Mouse (Mus musculus): ENCODE results near the gene Psmb5.
A peak's percentile ranks its signal among the peaks of the same experiment; 100 is the strongest.

The Psmb5 gene

DNA sequence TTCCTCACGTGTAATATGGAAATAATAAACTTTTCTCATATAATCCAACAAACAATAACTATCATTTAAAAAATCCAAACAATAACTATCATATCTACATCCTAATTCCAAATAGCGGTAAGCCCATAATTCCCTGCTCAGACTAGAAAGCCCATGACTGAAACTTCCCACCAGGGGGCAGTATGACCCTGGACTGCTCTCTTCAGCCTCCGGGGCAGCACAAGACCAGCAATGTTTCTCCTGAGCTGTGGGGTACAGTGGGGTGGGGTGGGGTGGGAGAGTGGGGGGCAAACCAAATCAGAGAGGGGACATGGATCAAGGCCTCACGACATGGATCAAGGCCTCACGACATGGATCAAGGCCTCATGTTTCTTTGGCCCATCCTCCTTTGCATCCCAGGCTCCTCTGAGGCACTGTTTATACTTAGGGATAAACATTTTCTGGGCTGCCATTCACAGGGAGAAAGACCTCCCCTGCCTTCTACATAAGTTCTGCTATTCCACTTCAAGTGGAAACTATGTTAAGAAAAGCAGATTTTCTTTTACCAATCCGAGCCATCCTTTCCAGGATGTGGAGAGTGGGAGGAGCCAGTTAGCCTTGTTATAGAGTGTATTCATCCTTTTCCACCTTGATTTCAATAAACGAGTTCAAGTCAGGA, 34.0 kb downstream of the Psmb5 start:
- peak; percentile 77 for DNase-seq

DNA sequence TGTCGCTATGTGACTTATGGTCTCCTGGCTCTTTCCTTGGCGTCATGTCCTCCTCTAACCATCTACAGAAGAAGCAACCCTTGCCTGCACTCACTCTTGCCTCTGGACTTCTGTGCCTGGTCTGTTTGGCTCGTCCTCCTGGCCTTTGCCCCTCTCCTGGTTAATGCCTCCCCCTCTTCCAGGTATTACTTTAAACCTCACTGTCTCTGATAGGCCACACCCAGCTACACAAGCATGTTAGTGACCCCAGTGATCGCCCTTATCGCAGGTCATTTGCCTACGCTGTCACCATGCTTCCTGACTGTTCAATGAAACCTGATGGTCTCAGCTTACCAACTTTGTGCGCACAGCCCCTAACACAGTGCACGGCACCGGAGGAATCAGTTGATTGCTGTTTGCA, 35.3 kb downstream of the Psmb5 start:
- peak; percentile 25 for DNase-seq

DNA sequence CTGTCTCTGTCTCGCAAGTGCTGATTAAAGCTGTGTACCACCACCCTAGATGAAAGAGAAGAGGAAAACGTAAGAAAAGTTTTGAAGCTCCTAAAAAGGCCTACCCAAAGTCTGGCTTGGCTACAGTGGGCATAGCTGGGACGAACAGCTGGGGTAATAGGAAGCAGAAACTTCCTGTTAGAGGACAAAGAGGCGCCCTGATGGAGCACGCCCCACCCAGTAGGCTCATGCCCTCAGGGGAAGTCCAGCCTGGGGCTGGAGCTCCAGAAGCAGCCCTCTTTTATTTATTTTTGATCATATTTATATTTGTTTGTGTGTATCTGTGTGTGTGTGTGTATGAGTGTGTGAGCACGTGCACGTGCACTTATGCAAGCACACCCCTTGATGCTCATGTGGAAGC, 38.2 kb downstream of the Psmb5 start:
- DNase-seq, result peak; percentile 20

DNA sequence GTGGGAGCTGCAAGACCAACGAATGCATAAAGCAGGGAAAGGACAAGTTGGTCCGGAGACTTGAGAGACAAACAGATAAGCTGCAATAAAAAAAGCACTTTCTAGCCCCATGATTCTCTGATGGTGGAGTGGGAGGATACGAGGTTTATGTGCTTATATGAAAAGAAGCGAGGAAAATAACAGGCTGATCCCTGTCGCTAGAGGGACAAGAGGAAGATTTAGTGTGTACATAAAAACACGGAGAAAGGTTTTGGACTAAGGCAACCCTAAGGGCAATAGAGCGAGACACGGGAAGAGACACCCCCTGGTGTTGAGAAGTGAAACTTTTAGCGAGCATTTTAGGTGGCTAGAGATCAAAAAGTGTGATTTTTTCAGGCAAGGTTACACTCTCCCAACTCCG, 39.8 kb downstream of the Psmb5 start:
- DNase-seq, result no peak

DNA sequence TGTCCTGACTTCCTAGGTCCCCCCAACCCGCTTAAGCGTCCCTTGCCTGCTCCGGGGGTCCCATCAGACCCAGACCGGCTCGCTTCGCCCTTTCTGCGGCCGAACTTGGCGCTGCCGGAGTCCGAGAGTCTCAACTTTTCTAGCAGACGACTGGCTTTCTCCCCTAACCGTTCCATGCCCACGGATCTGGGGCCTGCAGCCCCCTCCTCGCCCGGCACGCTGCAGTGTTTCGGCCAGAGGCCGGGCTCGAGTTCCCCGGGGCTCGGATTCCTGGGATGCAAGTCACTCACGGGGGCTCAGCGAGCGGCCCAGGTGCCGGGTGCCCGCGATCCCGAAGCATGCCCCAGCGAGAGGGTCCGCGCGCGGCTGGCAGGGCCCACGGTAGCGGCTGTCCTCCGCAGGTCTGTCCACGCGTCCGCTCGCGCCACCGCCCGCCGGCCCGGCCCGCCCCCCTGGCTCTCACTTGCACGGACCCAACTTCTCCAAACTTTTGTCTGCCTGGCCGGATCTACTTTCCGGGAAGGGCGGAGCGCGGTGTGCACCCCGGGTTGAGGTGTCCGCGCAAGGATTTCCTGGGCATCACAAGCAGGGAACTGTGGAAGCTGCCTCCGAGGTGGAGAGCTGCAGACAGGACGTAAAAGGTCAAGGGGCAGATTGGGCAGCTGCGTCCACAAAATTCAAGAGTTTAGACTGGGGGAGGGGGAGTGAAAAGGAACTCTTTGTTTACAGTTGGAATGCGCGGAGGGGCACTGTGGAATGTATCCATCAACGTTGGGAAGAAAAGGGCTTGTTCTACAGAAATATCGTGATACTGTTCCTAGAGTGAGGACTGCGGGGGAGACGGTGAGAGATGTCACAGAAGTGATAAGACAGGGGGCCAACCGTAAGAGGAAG, 40.5 kb downstream of the Psmb5 start, which contains the start of gene Ajuba:
TSS of gene Ajuba (minus strand) at position 470 of the 894 bp plus-strand sequence.
- peak; percentile 80 for DNase-seq

DNA sequence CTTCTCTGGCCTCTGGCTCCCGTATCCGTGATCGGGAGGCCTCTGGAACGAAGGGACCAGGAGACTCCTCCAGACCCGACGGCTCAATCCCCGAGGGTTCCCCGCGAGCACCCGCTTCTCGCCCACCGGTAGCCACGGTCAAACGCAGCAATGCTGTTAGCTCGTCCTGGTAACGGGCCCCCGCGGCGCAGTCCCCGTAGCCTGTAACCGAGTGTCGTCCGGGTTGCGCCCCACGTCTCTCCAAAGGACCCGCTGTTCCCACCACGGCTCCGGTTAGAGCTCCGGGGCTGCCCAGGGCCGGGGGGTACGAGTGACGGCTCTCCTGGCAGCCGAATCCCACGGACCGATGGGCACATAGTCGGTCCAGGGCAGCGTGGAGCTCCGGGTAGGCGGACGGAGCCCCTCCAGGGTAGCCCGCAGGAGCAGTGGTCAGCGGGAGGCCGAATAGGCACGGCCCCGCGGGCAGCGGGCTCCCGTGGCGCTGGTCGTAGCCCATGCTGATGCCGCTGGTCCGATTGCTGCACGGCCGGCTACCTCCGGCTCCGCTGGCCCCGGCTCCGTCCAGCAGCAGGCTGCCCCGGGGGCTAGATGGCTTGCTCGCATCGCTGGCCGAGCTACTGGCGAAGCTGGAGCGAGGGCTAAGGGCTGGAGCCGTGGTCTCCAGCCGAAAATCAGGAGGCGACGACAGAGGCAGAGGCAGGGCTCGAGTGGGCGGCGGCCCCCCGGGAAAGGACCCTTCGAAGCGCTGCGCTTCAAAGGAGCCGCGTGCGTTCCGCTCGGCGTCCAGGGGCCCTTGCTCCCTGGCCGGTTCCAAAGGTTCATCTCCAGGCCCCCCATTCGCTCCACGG, 41.4 kb downstream of the Psmb5 start:
- peak; percentile 11 for DNase-seq

DNA sequence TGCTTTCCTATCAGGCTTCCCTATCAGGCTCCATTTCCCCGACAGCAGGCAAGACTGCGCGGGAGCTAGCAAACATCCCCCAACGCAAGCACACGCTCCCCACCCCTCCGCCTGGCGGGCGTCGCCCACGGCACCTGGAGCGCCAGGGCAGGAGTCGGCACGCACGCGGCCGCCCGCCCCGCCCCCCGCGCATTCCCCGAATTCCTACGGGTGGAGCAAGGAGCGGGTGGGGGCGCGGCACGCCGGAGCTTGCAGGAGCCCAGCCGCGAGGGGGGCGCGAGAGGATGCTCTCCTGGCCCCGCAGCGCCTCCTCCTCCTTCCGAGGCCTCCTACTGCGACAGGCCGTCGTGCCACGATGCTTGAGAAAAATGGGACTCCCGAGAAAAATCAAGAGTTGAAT, 42.2 kb downstream of the Psmb5 start:
- DNase-seq, result peak; percentile 79

DNA sequence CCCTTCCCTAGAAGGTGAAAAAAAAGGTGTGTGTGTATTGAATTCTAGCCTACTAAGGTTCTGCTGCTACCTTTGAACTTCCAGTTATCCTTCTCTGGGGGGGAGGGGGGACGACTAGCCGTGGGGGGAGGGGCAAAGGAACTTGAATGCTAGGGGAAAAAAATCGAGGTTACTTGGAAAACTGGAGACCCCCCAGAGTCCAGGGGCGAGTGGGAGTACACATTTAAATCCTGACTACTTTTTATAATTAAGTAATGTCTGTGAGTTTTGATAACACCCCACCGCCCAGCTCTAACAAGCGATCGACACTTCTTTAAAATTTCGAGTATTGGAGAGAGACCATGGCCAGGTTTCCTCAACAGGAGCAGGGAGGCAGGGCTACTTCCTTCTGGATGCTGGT, 42.8 kb downstream of the Psmb5 start:
- no peak for DNase-seq

DNA sequence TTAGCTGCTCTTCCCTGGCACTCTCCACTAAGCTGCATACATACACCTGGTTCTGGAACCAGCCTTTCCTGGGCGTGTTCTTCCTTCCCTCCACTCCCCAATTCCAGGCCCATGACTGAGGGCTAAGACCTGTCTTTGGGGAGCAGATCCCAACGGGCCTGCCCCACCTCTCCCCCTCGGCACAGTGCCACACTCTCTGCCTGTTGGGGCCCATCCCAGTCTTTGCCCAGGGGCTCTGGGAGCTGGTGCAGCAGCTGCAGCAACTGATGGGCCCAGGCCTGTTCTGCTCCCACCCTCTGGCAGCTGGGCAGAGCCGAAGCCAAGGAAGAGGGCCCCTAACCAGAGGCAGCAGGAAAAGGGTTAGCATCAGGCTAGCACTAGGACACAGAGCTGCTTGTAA, 43.6 kb downstream of the Psmb5 start:
- DNase-seq, result peak; percentile 12

DNA sequence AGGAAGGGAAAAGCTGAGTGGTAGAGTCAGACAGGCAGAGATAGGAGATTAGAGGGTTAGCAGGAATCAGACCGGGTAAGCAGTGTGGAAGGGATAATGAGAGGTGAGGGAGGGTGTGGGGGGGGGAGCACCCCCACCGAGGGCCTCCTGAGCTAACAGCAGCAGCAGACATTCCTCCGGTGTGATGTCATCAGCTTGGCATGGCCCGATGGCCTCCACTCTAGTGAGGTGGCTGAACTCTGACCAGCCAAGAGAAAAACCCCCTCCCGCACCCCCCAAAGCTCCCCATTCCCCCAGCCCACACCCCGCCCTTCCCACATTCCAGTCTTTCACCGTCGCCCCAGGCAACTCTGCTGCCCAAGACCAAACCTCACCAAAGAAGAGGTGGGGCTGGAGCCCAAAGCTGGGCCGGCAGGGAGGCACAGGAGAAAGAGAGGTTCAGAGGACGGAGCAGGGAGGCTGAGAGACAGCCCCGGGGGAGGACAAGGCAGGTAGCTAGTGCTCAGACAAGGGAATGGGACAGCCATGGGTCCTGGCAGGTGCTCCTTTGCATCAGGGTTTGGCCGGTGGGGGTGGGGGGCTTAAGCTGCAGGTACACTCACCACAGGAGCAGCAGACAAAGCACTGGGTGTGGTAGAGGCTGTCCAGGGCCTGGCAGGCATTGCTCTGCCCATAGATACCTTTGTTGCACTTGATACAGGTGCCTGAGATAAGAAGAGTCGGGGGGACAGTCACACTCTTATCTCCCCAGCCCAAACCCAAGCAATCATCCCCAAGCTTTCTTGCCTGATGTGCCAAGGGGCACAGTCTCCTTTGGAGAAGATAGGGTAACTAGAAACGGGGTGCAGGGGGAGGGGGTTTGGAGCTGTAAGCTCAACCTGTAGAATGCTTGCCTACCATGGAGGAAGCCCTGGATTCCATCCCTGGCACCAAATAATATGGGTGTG, 44.8 kb downstream of the Psmb5 start:
- peak; percentile 44 for DNase-seq

DNA sequence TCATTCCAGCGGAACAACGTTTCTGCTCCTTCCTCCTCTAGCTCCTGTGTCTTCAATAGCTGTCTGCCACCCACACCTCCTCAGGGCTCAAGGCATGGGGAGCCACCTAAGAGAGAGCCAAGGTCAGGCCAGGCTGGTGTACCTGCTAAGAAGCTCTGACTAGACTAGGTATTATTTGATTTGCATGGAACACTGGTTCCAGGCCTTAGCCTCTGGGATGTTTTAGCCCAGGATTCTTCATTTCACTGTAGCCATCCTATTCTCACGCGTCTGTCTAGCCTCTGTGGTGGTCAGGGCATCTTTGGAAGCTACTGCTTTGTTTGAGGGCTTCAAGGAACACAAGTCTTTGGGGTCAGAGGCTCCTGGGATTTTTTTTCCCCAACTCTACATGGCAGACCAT, 45.7 kb downstream of the Psmb5 start:
- DNase-seq, result no peak

DNA sequence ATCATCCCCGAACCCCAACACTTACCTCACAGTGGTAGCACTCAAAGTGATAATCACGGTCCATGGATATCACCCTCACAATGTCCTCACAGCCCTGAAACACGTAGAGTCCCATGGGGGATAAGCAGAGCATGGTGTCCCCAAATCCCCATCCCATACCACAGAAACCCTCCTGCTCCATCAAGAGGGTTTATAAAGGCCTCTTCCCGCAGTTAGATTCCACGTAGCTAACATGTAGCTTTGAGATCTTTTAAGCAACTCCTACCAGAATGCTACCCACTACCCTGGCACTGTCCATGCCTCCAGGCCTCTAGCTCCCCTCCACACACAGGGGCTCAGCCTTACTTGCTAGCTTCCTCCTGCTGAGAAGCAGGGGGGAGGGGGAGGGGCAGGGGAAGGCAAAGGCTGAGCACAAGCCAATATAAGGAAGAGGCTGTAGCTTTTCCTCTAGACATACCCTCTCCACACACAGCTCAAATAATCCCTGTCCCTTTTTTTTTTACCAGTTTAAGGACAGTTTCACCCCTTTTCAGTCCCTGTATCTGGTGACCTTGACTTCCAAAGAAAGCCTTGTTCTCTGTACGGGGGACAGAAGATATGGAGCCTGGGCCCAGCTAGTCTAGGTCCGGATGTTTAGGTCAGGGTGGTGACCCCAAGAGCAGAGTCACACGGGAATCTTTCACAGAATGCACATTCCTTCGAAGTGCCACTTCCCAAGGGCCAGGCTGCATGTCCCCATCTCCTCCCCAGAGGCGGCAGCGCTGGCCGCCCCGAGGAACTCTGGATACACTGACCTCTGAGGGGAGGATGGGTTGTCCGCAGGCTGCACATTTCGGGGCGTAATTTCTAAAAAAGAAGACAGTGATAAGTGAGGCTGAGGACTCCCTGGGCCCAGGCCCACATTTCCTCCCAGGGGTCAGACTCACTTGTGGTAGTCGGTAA, 48.1 kb downstream of the Psmb5 start:
- DNase-seq, result peak; percentile 54

DNA sequence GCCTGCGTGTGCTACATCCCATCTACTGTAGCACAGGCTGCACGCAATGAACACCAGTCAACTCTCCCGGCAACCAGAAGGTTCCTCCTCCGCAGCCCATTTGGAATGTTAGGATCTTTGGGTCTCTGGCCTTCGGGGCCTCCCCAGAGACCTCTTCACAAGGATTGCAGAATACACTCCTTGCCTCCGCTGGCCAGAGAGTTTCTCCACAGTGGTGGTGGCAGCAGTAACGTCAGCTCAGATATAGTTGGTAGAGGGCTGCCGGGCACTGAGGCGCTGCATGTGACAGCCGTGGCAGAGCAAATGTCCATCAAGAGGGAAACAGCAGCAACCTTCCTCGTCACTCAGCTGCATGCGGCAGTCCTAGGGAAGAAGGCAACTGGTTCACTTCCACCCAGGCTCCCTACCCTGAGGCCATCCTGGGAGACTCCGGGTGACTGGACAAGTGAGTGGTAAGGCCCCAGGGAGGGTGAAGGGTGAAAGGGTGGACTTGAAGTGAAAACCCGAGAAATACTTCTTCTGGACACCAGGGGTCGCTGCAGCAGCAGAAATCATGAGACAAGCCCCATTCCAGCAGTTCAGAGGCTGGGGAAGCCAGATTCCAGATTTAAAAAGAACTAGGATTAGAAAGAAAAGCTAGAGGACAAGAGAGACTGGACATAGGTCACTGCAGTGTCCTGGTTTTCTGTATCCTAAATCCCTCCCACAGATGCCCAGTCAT, 49.0 kb downstream of the Psmb5 start:
- DNase-seq, result peak; percentile 77

Data from liver (tissue).